Mouse (Mus musculus) MN1 (cell line): Measurements from ENCODE around the gene Tsku.

Experiments
- DNase-seq: peaks from one replicate; pipeline ENCODE4 v3.0.0-alpha.2; 2016; ENCODE audit warnings: low spot score

Tsku gene

DNA sequence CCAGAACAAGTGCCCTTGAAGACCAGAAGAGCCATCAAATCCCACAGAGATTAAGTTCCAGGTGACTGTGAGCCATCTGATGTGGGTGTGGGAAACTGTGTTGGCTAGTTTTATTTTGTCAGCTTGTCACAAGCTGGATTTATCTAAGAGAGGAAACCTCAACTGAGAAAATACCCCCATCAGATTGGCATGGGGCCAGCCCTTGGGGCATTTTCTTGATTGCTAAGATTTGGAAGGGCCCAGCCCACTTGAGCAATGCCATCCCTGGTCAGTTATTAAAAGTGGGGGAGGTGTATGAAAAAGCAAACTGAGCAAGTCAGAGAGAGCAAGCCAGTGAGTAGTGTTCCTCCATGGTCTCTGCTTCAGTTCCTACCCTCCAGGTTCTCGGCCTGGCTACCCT lies 36.9 kb downstream of the Tsku start:
- DNase-seq, result no peak

DNA sequence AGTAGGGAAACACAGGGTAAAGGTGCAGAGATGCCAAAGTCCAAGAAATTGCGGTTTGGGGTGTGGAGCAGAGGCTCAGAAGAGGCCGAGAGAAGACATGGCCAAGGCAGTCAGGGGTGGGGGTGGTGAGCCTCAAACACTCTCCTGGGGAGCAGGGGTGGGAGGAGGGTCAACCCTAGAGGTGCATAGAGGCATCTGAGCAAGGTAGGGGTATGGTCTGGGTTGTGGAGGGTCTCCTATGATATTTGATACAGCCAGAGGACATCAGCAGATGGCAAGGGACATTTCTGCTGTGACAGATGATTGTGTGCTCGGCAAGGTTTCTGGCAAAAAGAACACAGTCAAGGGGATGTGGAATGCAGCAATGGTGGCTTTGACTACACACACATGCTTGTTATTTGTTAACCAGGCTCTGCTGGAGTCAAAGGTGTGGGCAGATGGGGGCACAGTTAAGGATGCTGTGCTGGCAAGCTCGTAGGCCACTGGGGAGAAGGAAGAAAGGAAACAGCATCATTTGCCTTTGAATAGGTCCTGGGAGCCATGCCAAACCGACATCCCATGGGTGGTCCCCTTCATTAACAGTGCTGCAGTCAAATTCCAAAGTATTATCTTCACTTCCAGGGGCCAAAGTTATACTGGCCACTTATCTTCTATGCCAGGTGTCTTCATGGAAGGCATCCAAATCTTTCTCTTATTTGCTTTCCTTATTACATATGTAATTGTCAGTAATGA lies 37.7 kb downstream of the Tsku start:
- peak; percentile 44 for DNase-seq

DNA sequence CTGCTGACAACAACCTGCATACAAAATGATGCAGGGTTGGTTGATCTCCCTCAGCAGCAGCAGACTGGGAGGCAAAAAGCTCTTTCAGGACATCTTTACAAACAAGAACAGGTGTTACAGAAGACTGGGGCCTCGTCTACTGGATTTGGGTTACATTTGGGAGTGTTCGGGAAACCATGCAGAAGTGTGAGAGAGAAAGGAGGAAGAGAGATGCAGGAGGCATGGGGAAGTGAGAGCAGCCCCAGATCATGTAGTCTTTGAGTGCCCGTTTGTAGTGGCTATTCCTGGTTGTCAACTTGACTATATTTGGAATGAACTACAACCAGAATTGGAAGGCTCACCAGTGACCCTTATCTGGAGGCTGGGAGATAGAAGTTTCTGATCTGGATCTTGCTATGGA lies 38.7 kb downstream of the Tsku start:
- DNase-seq, result no peak

DNA sequence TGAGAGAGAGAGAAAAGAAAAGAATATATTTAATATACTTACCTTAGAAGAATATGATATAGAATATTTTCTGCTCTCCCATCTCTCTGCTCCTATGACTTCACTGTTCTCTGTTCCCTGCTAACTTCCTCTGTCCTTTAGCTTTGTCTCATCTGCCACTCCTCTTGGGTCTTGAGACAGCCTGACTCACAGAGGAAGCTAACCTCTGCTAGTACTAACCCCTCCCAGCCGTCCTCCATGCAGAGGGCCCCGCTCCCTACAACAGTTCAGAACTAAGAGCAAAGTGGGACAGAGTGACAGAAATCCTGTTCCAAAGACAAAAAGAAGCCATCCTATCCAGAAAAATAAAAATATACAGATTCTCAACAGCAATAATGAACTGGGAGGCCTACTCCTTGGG lies 40.0 kb downstream of the Tsku start, which contains the start of gene Acer3:
Acer3 (minus strand) TSS at position 126 of the 400 bp plus-strand sequence.
- DNase-seq, result no peak

DNA sequence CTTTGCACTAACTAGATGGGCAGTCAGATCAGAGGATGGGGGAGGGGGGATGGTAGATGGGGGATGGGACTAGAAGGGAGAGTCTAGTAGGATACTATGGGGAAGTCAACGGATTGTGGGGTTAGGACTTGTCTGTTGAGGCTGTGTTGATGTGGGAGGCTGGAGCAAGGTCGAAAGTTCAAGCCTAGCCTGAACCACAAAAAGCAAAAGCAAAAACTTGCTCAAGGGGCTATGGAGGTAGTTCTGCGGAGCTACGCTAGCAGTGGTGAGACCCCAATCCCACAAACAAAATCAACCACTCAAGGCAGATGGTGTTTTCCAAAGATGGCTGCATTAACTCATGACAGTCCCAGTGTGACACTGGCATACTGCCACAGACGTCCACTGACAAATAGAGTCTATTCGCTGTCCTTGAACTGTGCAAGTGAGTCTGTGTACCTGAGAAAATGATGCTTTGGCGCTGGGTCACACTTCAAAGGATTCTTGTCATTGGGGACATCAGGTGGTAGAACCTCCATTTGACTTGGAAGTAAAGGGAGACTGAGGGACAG lies 41.0 kb downstream of the Tsku start:
- DNase-seq, result no peak

DNA sequence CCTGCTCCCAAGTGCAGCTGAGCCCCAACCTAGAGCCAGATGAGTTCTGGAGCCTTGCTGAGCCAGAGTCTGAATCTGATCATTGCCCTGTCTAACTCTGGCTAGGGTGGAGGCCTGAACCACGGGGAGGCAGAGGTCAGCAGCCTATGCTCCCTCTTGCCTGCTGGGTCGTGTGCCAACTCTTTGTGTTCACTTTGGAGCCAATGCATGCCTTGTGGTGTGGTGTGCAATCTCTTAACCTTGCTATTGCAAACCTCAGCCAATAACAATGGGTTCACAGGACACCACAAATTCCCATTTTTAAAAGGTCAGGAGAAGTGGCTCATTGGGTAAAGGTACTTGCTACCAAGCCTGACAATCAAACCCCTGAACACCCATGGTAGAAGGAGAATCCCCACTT lies 44.6 kb downstream of the Tsku start:
- DNase-seq, result no peak

DNA sequence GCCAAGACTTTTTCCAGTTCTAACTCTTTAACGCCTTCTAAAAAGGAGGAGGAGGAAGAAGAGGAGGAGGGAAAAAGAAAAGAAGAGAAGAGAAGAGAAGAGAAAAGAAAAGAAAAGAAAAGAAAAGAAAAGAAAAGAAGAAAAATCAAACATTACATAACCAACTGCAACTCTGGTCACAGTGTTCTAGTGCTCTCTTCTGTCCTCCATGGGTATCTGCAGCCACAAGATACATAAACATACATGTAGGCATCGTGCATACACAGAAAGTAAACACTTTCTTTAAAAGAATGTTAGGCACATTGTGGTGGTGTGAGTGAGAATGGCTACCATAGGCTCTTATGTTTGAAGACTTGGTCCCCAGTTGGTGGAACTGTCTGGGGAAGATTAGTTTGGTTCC lies 46.0 kb downstream of the Tsku start:
- no peak for DNase-seq

DNA sequence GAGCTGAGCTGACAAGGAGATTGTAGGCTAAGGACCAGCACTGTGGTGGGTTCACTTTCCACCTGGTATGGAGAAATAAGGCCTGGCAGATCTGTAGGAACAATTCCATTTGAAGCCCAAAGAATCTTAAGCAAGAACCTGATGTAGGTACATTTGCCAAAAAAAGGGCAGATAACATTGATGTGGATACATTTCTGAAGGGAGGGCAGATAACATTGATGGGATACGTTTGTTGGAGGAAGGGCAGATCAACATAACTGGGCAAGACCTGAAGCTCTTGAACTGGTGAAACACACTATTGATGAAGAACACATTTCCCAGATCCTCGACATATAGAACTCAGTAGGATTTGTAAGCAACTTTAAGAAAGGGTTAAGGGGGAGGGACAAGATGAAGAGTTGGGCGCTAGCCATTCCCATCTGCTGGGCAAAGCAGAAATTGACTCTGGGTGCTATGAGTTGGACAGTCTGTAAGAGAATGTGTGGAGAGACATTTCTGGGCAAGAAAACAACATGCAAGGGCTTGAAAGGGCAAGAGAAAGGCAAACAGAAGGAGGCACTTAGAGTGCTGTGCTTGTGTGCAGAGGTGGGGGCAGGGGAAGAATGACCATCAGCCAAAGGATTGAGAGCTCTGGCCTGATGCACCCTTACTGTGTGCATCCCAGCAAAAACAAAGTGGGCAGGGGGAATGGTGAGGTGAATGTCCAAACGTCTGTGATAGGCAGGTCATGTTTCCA lies 48.8 kb downstream of the Tsku start:
- no peak for DNase-seq

DNA sequence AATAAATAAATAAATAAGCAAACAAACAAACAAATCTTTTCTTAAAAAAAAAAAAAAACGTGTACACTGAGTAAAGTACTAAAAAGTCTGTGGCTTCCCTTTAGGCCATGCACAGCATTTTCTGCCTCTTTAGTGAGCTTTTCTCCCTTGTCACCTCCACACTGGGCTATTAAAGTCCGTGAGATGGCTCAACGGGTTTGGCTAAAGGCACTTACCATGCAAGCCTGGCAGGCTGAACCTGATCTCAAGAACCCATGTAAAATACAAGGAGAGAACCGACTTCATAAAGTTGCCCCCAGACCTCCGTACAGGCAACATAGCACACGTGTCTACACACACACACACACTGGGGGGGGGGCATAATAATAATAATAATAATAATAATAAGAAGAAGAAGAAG lies 50.9 kb downstream of the Tsku start:
- no peak for DNase-seq

DNA sequence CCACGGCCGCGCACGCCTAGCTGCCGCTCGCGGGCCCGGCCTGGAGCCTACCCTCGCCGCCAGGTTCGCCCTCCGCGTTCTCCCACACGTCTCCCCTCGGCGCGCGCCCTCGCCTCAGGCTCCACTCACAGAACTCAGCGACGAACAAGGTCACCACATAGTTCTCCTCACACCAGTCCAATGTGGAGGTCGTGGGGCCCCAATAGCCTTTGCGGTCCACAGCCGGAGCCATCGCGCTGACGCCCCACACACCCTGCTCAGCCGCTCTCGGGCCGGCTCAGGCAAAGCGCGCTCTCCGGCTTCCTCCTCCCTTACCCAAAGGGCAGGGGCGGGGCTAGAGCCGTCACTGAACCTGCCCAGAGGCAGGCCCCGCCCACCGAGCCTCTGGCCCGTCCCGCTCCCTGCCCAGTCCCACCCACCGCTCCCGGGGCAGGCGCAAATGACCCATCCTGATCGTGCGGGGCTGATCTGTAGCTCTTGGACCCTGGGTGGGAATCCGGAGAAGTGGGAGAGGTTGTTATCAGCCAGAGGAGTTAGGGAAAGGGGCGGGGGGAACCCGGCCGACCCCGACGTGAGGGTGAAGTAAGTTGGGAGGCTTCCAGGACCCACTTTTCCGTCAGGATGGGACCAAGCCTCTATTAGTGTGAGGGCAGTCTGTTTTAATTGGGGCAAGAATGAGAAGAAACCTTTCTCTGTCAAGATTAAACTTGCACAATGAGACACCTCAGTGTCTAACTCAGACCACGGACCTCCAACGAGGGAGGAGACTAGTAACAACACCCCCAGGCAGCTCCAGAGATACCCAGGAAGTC lies 51.7 kb downstream of the Tsku start:
- DNase-seq, result peak; percentile 96

DNA sequence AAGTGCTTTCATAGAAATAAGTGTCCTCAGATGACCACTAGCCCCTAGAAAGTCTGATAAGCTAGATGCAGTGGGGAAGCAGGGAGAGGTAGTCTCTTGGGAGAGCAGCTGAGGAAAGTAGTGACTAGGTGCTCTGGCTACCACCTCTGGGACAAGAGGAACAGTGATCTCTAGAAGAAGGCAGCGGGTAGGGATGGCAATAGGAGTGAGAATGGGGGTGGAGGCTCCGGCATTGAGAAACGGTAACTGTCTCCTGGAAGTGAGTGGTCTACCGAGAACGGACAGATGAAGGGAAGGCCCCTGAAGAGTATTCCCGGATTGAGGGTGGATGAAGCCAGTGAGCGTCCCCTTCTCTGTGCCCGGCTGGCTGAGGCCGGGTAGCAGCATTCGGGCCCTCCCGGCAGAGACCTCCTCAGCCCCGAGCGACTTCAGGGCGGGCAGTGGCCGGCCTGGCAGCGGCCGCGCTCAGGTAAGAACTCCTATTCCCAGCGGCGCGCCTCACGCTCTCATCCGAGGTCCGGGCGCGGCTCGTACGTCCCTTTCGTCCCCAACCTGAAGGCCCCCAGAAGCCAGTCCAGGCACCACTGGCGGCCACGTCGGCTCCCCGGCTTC lies 52.4 kb downstream of the Tsku start:
- peak; percentile 37 for DNase-seq

DNA sequence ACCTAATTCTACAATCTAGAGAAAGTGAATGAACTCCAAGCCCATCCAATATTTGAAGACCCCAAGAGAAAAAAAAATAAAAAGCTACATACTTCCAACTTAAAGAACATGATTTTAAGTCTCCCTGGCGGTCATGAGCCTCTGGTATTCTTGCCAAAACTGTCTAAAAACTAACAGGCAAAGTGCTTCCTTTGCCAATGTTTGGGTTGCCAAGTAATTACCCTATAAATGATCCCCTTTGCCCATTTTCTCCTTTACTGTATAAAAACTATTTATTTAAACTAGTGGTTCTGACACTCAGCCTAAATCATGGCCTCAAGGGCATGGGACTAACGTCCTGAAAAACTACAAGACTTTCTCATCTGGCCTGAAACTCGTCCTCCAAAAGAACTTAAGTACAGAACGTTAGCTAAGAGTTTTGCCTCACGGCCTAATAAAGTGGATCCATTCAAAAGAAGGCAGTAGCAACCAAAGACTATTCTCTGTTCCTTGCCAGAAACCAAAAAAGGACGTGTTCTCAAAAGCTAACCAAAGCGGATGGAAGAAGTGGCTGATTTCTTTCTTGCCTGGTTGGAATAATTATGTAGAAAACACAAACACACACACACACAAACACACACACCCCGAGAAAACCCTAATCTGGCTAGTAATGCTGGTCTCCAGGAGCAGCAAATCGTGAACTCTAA lies 53.1 kb downstream of the Tsku start:
- no peak for DNase-seq

DNA sequence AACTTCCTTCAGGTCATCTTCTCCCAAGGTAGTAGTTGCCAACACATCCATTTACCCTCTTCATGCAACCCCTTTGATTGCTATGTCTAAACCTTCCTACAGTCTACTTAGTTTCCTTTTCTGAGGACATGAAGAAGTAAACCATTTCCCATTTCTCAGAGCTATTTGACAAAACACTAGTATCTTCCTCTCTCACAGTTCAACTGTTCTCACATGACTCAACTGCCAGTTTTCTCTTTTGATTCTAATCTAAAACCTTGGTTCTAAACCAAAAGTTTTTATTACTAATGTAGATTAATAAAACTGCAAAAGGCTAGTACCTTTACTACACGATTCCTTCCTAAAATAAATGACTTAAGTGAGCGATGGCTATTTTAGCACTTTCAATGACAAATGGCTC lies 53.7 kb downstream of the Tsku start:
- no peak for DNase-seq
